1 mouse cellular context compared by ENCODE assay signal in the genomic region with DNA sequence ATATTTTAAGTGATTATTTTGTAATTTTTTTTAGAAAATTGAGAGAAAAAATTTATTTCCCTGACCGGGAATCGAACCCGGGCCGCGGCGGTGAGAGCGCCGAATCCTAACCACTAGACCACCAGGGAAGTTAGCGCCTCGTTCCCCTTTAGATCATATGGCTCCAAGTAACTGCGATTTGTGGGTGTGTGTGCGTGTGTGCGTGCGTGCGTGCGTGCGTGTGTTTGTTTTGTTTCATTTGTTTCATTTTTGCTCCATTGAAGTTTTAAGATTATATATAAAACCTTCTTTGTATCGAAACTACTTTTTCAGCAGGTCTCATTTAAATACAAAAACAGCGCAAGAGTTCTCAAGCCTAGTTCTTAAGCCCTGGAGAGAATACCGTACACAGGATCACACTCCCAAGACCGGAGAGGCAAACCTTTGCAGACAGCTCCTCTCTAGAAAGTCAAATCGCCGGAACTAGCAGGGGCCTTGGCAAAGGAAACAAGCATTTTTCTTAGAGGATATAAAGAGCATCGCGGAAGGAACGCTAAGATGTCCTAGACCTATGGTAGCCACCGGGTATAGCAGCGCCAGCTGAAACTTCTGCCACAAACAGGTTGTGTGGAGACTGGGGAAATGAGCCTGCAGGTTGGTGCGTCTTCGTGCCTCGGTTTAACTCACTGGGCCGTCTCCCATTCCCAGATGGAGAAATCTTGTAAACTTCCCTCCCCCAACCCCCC.
TF ChIP-seq lines count a peak whose summit lies in the region.

No protein-coding gene starts in this region.

TF ChIP-seq in MEL, 35 proteins besides CTCF, POLR2A, EP300 and RAD21:
- TF ChIP-seq NELFE (IDR thresholded peaks at IDR 0.05; ENCODE audit: low read depth, low read length) = no peak
- no peak for TF ChIP-seq CHD2 (IDR thresholded peaks at IDR 0.05; ENCODE audit: low read length)
- TF ChIP-seq ZMIZ1 (IDR thresholded peaks at IDR 0.05; ENCODE audit: low read depth, low read length) = no peak
- no peak for TF ChIP-seq USF1 (IDR thresholded peaks at IDR 0.05; ENCODE audit: low read depth, low read length)
- TF ChIP-seq RCOR1 (IDR thresholded peaks at IDR 0.05; ENCODE audit: low read depth, low read length) = no peak
- TF ChIP-seq SIN3A (IDR thresholded peaks at IDR 0.05; ENCODE audit: low read length) = no peak
- no peak for TF ChIP-seq TAL1 (IDR thresholded peaks at IDR 0.05; ENCODE audit: low read length)
- TF ChIP-seq NRF1 (IDR thresholded peaks at IDR 0.05; ENCODE audit: insufficient read depth, low read depth, low read length, poor library complexity, severe bottlenecking) = no peak
- no peak for TF ChIP-seq E2F4 (IDR thresholded peaks at IDR 0.05; ENCODE audit: borderline replicate concordance, low read depth, low read length)
- TF ChIP-seq JUND (IDR thresholded peaks at IDR 0.05; ENCODE audit: low read depth, low read length) = no peak
- TF ChIP-seq MYC (IDR thresholded peaks at IDR 0.05; ENCODE audit: low read depth, low read length) = no peak
- TF ChIP-seq HCFC1 (IDR thresholded peaks at IDR 0.05; ENCODE audit: low read depth, low read length) = no peak
- no peak for TF ChIP-seq KAT2A (conservative IDR thresholded peaks at IDR 0.05; ENCODE audit: low read depth, low read length)
- no peak for TF ChIP-seq ZKSCAN1 (IDR thresholded peaks at IDR 0.05; ENCODE audit: low read depth, low read length)
- no peak for TF ChIP-seq ELF1 (IDR thresholded peaks at IDR 0.05; ENCODE audit: low read depth, low read length)
- TF ChIP-seq POLR2AphosphoS5 (IDR thresholded peaks at IDR 0.05; ENCODE audit: borderline replicate concordance, low read depth, low read length) = no peak
- TF ChIP-seq POLR2AphosphoS2 (IDR thresholded peaks at IDR 0.05; ENCODE audit: low read length) = no peak
- no peak for TF ChIP-seq TBP (IDR thresholded peaks at IDR 0.05; ENCODE audit: low read depth, low read length)
